Mouse (Mus musculus) naive thymus-derived CD4-positive, alpha-beta T cell, adult 2 months (primary cell): Measurements from ENCODE around the gene Zfp64.

Experiments used
- DNase-seq: peaks from one replicate; pipeline ENCODE4 v3.0.0-alpha.2; 2011; ENCODE audit warnings: low read depth

The Zfp64 gene

DNA sequence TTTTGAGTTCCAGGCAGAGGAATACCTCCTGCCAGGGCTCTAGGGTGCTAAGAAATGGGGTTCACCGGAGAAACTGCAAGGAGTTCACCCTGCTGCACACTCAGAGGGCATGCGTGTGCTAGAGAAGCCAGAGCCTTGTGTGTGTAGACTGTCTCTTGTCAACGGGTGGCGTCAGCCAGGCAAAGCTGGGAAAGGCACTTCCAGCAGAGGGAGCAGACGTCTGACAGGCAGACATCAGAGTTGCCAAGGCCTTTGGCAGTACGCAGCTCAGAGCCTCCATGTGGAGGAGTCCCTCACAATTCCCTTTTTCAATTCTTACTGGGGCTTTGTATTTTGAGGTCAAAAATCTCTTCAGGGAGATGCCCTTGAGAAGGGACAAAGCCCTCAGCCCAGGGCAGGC lies 6.9 kb downstream of the Zfp64 start:
- no peak for DNase-seq

GRCm38 (mm10) chr2:168947663-168948062 lies 7.7 kb downstream of the Zfp64 start:
- DNase-seq = no peak

- no peak for DNase-seq
These were observed 11.4 kb downstream of the Zfp64 start for GRCm38 (mm10) chr2:168944011-168944410.

DNA sequence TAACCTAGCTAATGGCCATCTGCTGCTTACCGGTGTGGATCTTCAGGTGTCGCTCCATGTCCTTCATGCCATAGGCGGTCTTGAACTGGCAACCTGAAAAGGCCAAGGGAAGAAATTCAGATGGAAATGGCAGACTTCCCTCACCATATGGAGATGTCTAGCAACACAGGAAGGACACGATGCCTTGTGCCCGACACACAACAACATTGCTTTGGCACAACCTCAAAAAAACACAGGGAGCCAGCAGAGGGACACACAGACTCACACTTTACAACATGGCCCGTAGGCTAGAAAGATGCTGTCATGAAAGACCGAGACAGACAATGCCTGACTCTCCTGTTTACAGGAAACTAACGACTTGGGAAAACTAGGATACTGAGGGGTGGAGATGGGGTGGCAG lies 15.4 kb downstream of the Zfp64 start:
- no peak for DNase-seq

DNA sequence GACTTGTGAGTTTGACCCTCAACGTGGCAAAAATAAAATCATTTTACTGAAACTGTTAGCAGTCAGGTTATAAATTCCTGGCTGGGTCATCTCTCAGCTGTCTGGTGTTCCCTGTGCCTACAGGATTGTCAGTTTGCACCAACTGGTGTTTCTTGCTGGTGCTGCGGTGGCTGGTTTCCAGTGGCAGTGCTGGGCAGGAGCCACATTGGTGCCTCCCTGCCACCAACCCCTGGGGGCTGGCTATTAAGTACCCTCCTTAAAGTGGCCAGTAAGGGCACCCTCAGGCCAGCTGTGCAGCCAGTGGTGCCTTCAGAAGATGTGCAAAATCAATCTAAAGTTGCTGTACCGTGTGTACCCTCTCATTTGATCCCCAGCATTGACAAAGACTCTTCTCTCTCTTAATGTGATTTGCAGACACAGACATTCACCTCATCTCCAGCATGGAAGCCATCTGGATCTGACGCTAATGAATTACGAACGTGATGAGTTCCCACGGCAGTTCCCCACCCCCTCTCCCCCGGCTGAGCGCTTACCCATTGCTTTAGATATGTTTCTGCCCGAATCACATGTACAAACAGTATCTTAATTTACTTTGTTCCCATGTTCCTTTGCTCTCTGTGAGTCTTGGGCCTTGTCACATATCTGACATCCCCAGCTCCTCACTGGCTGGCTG lies 16.0 kb downstream of the Zfp64 start:
- no peak for DNase-seq

DNA sequence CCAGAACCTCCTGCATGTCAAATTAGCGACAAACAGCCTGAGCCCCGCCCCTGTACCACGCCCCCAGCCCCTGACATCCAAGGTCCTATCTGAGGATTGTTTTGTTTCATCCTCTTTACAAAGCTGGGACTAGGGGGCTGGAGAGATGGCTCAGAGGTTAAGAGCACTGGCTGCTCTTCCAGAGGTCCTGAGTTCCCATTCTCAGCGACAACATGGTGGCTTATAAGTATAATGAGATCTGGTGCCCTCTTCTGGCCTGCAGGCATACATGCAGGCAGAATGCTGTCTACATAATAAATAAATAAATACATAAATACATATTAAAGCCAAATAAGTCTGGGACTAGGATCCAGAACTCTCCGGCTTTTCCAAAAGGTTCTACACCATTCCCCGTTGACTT lies 18.5 kb downstream of the Zfp64 start:
- DNase-seq = no peak

GRCm38 (mm10) chr2:168935165-168935564 lies 20.2 kb downstream of the Zfp64 start:
- no peak for DNase-seq

DNA sequence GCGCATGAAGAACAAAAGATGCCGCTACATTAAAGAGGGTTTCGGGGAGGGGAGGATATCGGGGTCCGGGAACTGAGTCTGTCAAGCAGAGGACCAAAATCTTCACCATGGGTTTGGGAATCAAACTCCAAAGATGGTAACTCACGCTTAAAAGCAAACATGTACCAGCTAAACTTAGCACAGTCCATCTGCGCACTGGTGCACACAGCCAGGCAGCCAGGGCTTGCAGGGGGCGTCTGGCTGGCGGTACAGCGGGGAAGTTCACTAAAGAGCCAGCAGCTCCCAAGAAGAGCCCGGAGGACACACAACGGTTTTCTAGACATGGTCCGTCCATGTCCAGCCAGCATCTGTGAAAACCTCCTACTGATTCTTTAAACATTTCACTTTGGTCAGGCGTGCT lies 23.7 kb downstream of the Zfp64 start:
- DNase-seq = no peak

- peak; percentile 78 for DNase-seq
These were observed 25.7 kb downstream of the Zfp64 start for GRCm38 (mm10) chr2:168929691-168930090.

- no peak for DNase-seq
These were observed 28.0 kb downstream of the Zfp64 start for GRCm38 (mm10) chr2:168927401-168927800.

DNA sequence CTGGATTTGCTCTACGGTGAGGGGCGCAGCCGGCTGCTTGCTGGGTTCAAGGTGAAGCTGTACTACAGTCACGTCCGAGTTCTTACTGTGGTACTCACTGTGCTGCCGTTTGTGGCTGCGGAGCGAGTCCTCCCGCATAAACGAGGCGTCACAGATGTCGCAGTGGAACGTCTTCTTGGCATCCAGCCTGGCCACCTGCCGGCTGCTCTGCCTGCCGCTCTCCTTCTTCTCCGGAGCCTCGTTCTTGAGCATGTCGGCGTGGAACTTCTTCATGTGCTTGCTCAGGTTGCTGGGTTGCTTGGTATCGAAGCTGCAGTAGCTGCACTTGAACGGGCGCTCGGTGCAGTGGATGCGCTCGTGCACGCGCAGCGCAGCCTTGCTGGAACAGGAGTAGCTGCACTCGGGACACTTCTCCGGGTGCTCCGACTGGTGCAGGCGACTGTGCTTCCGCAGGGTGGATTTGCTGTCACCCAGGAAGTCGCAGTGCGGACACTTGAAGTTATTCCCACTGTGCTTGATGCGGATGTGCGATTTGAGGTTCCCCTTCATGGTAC lies 29.1 kb downstream of the Zfp64 start:
- no peak for DNase-seq

- DNase-seq = no peak
These were observed 31.7 kb downstream of the Zfp64 start for GRCm38 (mm10) chr2:168923706-168924105.

- no peak for DNase-seq
These were observed 32.9 kb downstream of the Zfp64 start for GRCm38 (mm10) chr2:168922466-168922865.

DNA sequence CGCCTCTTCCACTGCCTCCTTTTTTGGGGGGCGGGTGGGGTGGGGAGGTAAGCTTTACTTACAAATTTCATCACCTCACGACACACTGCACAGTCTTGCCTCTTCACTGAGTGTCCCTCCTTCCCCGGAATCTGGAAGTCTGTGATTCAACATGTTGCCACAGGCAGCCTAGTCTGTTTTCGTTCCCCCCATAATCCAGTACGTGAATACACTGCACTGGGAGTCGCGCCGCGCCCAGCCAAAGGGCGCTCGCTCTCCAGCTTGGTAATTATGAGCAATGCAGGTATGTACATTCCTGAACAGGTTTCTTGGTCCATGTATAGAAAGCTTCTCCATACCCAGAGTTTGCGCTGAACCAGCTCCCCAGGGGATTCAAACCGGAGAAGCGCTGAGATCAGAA lies 35.4 kb downstream of the Zfp64 start:
- DNase-seq = no peak

DNA sequence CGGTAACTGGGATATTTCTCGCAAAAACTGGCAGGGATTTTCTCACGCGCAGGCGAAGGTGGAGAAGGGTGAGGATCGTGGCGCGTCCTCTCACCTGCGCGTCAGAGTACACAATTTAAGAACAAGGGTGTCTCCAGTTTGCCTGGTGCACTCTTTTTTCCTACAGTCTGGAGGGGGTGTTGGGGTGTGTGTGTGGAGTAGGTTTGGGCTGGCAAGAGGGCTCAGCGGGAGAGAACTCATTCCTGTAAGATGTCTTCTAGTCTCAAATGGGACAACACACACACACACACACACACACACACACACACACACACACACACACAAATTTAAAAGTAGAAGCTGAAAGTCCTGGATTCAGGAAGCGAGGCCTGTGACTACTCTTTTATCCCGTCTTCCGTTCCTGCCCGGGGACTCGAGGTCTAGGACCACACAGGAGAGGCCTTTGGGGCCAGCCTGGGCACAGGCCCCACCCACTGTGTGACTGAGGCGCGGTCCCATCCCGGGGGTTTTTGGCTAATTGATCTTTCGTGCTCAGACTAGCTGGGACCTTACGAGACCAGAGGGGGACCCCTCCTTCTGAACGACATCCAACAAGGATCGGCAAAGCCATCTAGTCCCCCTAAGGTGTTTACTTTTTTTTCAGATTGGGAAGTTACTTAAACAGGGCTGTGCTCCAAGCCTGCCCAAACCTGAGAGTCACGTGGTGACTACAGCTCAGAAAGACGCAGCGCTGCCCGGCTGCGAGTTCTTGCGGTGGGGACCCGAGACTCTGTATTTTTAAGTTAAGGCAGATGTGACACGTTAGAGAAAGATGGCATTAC lies 42.3 kb downstream of the Zfp64 start:
- peak; percentile 29 for DNase-seq

DNA sequence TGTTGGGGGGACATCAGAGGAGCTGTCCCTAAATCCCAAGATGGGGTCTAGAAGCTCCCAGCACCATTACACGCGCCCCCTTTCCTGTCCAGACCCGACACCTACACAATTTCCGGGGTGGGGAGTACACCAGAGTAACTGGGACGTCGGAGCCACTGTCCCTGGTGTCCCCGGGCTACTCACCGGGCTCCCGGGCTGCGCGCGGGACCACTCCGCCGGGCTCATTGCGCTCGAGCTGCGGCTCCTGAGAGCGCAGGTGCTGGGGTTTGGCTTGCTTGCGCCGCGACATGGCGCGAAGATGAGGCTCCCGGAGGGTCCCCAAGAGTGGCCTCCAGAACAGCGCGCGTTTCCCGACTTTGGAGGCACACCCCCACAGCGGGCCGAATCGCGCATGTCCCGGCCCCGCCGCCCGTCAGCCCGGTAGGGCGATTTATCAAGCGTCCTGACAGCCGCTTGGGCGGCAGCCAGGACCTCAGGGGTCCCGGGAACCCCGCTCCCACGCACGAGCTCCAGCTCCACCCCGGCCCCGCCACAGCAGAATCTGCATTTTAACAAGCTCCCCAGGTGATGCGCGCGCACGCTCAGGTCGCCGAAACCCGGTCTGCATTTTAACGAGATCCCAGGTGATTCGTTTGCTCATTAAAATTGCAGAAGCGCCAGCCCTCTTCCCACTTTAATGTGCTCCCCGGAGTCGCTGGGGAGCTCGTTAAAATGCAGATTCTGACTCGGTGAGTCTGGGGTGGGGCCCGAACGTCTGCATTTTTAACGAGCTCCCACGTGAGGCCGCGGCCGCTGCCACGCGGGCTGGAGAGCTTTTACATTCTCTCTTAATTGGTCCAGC lies 43.1 kb downstream of the Zfp64 start:
- DNase-seq = no peak

DNA sequence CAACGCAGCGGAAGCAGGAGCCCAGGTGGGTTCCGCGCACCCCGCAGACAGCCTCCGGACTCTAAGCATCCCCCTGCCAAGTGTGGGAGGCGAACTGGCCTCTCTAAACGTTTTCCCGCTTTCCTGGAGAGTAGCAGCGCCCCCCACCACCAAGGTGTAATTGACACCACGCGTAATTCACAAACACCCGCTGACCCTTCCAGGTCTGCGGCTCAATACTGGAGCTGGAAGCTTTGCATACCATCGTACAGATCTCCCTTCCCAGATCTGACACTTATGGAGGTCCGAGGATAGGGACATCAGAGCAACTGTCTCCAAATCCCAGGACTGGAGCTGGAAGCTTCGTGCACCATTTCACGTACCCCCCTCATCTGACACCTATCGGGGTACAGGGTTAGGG lies 43.9 kb downstream of the Zfp64 start:
- DNase-seq = no peak

DNA sequence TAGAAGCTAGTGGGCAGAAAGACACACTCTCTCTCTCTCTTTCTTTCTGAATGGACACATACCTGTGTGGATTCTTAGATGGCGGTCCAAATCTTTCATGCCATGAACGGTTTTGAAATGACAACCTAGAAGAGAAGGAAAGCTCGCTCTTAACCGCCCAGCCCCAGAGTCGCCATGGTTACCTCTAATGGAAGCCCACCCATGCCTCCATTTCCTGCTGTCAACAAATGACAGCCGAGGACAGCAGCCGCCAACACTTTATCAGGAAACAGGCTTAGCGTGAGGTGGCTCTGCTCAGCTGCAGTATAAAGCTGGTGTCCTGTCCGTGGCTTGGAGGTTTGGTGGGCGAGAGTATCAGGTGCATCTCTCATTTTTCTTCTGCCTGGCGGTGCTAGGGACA lies 49.4 kb downstream of the Zfp64 start:
- DNase-seq = no peak

DNA sequence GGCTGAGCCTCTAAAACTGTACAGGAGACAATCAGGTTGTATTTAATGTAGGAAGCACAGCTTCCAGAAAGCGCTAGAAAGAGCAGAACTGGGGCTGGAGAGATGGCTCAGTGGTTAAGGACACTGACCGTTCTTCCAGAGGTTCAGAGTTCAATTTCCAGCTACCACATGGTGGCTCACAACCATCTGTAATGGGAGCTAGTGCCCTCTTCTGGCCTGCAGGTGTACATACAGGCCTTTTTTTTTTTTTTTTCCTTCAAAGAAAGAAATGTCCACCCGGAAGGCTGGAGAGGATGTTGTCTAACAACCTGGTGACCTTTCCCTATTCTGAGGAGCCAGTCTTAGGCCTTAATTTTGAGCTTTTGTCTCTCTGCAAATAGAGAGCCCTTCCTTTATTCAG lies 50.5 kb downstream of the Zfp64 start:
- peak; percentile 33 for DNase-seq

DNA sequence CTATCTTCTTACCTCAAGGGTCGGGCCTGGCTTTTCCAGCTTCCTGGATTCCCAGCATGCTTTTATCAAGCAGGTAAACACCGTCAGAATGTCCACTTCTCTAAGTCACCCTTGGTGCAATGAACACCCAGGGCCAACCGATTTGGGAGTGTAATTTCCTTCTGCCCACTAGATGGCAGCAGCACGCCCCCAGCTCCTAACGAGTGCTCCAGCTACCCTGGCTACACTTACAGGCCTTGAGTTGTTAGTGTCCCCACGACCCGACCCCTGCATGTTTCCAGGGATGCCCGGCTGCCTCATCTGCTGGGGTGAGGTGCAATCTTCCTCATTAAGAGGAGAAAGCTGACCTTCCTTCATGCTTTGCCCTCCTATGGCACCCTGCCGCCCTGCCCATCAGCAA lies 51.2 kb downstream of the Zfp64 start:
- DNase-seq = peak; percentile 76

DNA sequence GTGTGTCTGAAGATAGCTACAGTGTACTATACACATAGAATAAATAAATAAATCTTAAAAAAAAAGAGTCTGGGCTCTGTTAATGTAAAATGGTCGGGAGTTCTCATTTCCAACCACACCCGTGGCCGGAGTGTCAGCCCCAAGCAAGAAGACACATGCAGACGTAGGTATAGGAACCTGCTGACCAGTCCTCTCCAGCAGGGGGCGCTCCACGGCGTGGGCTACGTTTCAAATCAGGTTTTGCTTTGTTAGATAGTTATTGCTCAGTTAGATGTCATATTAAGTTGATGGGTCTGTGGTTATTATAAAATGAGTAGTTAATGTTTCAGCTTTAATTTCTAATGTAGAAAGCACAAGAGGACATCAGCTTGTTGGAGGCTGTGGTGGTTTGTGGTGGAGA lies 52.8 kb downstream of the Zfp64 start:
- DNase-seq = peak; percentile 73

- no peak for DNase-seq
These were observed 57.5 kb downstream of the Zfp64 start for GRCm38 (mm10) chr2:168897906-168898305.
